21 mouse cellular contexts compared by ENCODE assay signal in genomic region chr11:31736086-31736485, GRCm38 (mm10).
DNase-seq lines count a peak whose midpoint lies in the region; ATAC-seq and TF ChIP-seq lines count a peak whose summit lies in the region.
"Had no signal": no experiment of that assay in that cellular context is flagged by ENCODE, and none has a peak within 500 bp of the region (broad histone marks: within the 10 kb centered on the region; RNA-seq: fewer than 3 reads in every experiment).

No protein-coding gene starts in this region.

- H3K27me3 ChIP-seq in heart, embryonic 12.5 days (replicated peaks), result no peaks in the 10 kb centered on the region
- no peaks in the 10 kb centered on the region for H3K27me3 ChIP-seq in stomach, postnatal 0 days (ENCODE audit: control insufficient read depth, insufficient read depth, low read length)
- no peaks in the 10 kb centered on the region for H3K27me3 ChIP-seq in hindbrain, postnatal 0 days (ENCODE audit: insufficient read depth, low read length)
- H3K27me3 ChIP-seq: forebrain, embryonic 15.5 days; limb, embryonic 15.5 days; midbrain, embryonic 12.5 days; Patski had no signal

- H3K27ac ChIP-seq in heart, embryonic 12.5 days (ENCODE audit: poor library complexity, severe bottlenecking), result no peak overlapping the region
- no peak overlapping the region for H3K27ac ChIP-seq in stomach, postnatal 0 days (replicated peaks)
- no peak overlapping the region for H3K27ac ChIP-seq in hindbrain, postnatal 0 days
- H3K27ac ChIP-seq: forebrain, embryonic 15.5 days; limb, embryonic 15.5 days; midbrain, embryonic 12.5 days had no signal

- H3K4me3 ChIP-seq in heart, embryonic 12.5 days, result no peak overlapping the region
- H3K4me3 ChIP-seq in stomach, postnatal 0 days (ENCODE audit: low read depth, low read length), result no peak overlapping the region
- no peak overlapping the region for H3K4me3 ChIP-seq in hindbrain, postnatal 0 days (ENCODE audit: low read length)
- H3K4me3 ChIP-seq: forebrain, embryonic 15.5 days; limb, embryonic 15.5 days; midbrain, embryonic 12.5 days had no signal

- no peak overlapping the region for H3K4me2 ChIP-seq in heart, embryonic 12.5 days
- H3K4me2 ChIP-seq in stomach, postnatal 0 days (replicated peaks; ENCODE audit: low read depth), result no peak overlapping the region
- H3K4me2 ChIP-seq in hindbrain, postnatal 0 days (ENCODE audit: low read depth, low read length), result no peak overlapping the region
- H3K4me2 ChIP-seq: forebrain, embryonic 15.5 days; limb, embryonic 15.5 days; midbrain, embryonic 12.5 days had no signal

- no peak for TF ChIP-seq EP300 in stomach, postnatal 0 days (optimal IDR thresholded peaks at IDR 0.05)

- H3K9ac ChIP-seq in heart, embryonic 12.5 days, result no peak overlapping the region
- H3K9ac ChIP-seq in stomach, postnatal 0 days (ENCODE audit: low read length), result no peak overlapping the region
- no peak overlapping the region for H3K9ac ChIP-seq in hindbrain, postnatal 0 days (replicated peaks; ENCODE audit: low read length)
- H3K9ac ChIP-seq: forebrain, embryonic 15.5 days; limb, embryonic 15.5 days; midbrain, embryonic 12.5 days had no signal

- TF ChIP-seq CTCF in stomach, postnatal 0 days (IDR thresholded peaks at IDR 0.05; ENCODE audit: low read depth), result no peak
- no peak for TF ChIP-seq CTCF in hindbrain, postnatal 0 days (IDR thresholded peaks at IDR 0.05; ENCODE audit: low read depth)

- H3K9me3 ChIP-seq in heart, embryonic 12.5 days (replicated peaks), result no peaks in the 10 kb centered on the region
- no peaks in the 10 kb centered on the region for H3K9me3 ChIP-seq in stomach, postnatal 0 days (ENCODE audit: control insufficient read depth, low read length)
- no peaks in the 10 kb centered on the region for H3K9me3 ChIP-seq in hindbrain, postnatal 0 days (ENCODE audit: low read length)
- H3K9me3 ChIP-seq: forebrain, embryonic 15.5 days; limb, embryonic 15.5 days; midbrain, embryonic 12.5 days had no signal

- H3K4me1 ChIP-seq in heart, embryonic 12.5 days (replicated peaks), result peaks cover 45% of the 10 kb centered on the region
- H3K4me1 ChIP-seq in stomach, postnatal 0 days (replicated peaks; ENCODE audit: control insufficient read depth, insufficient read depth), result no peaks in the 10 kb centered on the region
- H3K4me1 ChIP-seq in hindbrain, postnatal 0 days (ENCODE audit: insufficient read depth, low read length), result peaks cover 9% of the 10 kb centered on the region; the same call in 1 of the 2 replicates

- H3K36me3 ChIP-seq in heart, embryonic 12.5 days, result no peaks in the 10 kb centered on the region
- no peaks in the 10 kb centered on the region for H3K36me3 ChIP-seq in stomach, postnatal 0 days (ENCODE audit: control insufficient read depth, insufficient read depth, low read length)
- no peaks in the 10 kb centered on the region for H3K36me3 ChIP-seq in hindbrain, postnatal 0 days (ENCODE audit: insufficient read depth, low read length)
- H3K36me3 ChIP-seq: forebrain, embryonic 15.5 days; limb, embryonic 15.5 days; midbrain, embryonic 12.5 days had no signal

- ATAC-seq in heart, embryonic 12.5 days (ENCODE audit: insufficient number of reproducible peaks, low FRiP score), result no peak
- no peak for ATAC-seq in monocyte, adult 5-6 weeks (replicated peaks; ENCODE audit: insufficient number of reproducible peaks, low FRiP score, low TSS enrichment, poor library complexity, severe bottlenecking)
- peak; percentile 54 for ATAC-seq in granulocyte monocyte progenitor cell, adult 5-6 weeks (replicated peaks; ENCODE audit: poor library complexity, severe bottlenecking)
- peak; percentile 27; the same call in 1 of the 2 replicates for ATAC-seq in stomach, postnatal 0 days (ENCODE audit: low FRiP score, low TSS enrichment)
- ATAC-seq in hindbrain, postnatal 0 days, result no peak
- ATAC-seq: activated CD4-positive, CD25-positive, alpha-beta regulatory T cell, adult 4 months; forebrain, embryonic 15.5 days; Patski had no signal

- peak; percentile 69 for DNase-seq in heart, adult 8-10 months (ENCODE audit: low spot score)
- peak; percentile 2 to 4 for DNase-seq in monocyte, adult 2 months (ENCODE audit: low read depth in 1 of 2, low spot score in 2 of 2)
- DNase-seq in stomach, postnatal 0 days (ENCODE audit: low spot score), result no peak
- DNase-seq in embryo, embryonic 11 days, result no peak
- no peak for DNase-seq in hindbrain, postnatal 0 days (ENCODE audit: low spot score)
- DNase-seq: cerebellum, adult 9-10 months; gastrocnemius, postnatal 36 days; kidney, adult 18-20 months; kidney, postnatal 10 days; lung, adult 2 months; lung, postnatal 36 days; thymus, adult 18-20 months; thymus, postnatal 4 days had no signal

Comparison
In these comparisons a context has a peak if more than half of its experiments do, and no peak if none do; other contexts are left out.
1. DNase-seq: peak in heart, adult 8-10 months (single experiment) and monocyte, adult 2 months (2 of 2); none in stomach, postnatal 0 days (single experiment), embryo, embryonic 11 days (single experiment) and hindbrain, postnatal 0 days (single experiment).
2. ATAC-seq: peak in granulocyte monocyte progenitor cell, adult 5-6 weeks (single experiment) and stomach, postnatal 0 days (single experiment); none in heart, embryonic 12.5 days (single experiment), monocyte, adult 5-6 weeks (single experiment) and hindbrain, postnatal 0 days (single experiment).